Mouse (Mus musculus) hindbrain, postnatal 0 days (tissue): Measurements from ENCODE around the gene Dusp1. TPM values are rescaled to one million over a fixed set of nuclear protein-coding genes. Genes with fewer than 3 reads are reported as not detected.

Source experiments
- ATAC-seq: fragments of 200-750 bp; cut with Nextera tagmentation; 2 replicates; pipeline ENCODE4 v1.8.0; 2017; ENCODE audit warnings: mild to moderate bottlenecking, moderate TSS enrichment, moderate library complexity
- DNase-seq: peaks from one replicate; pipeline ENCODE4 v3.0.0-alpha.2; 2015; ENCODE audit warnings: low spot score
- H3K27ac ChIP-seq: fragments of 300-500 bp; sonication (generic); 2 replicates; pipeline ENCODE4 v1.5.1; 2014; ENCODE audit warnings: mild to moderate bottlenecking
- H3K27me3 ChIP-seq: fragments of 300-500 bp; sonication (generic); 2 replicates; pipeline ENCODE4 v1.6.1; 2014; ENCODE audit warnings: low read length, mixed read lengths; ENCODE audit not compliant: insufficient read depth
- H3K36me3 ChIP-seq: fragments of 300-500 bp; sonication (generic); 2 replicates; pipeline ENCODE4 v1.6.1; 2014; ENCODE audit warnings: low read length, mixed read lengths; ENCODE audit not compliant: insufficient read depth
- H3K4me1 ChIP-seq: fragments of 300-500 bp; sonication (generic); 2 replicates; pipeline ENCODE4 v1.6.1; 2014; ENCODE audit warnings: antibody characterized with exemption, low read length, mixed read lengths; ENCODE audit not compliant: insufficient read depth
- H3K4me2 ChIP-seq: fragments of 300-500 bp; sonication (generic); 2 replicates; pipeline ENCODE4 v1.6.1; 2014; ENCODE audit warnings: low read depth, mild to moderate bottlenecking, low read length, moderate library complexity, mixed read lengths
- H3K4me3 ChIP-seq: fragments of 300-500 bp; sonication (generic); 2 replicates; pipeline ENCODE4 v1.5.1; 2014; ENCODE audit warnings: low read length
- H3K9ac ChIP-seq: fragments of 300-500 bp; sonication (generic); replicated peaks from 2 replicates; pipeline ENCODE4 v1.6.1; 2014; ENCODE audit warnings: mild to moderate bottlenecking, low read length, moderate library complexity, mixed read lengths
- H3K9me3 ChIP-seq: fragments of 300-500 bp; sonication (generic); 2 replicates; pipeline ENCODE4 v1.6.1; 2016; ENCODE audit warnings: low read length, mixed read lengths
- CTCF ChIP-seq: IDR thresholded peaks from 2 replicates; pipeline ENCODE4 v1.5.1; 2016; ENCODE audit warnings: antibody characterized with exemption, control low read depth, low read depth
- WGBS: fragments of 180-500 bp; shearing (Covaris S2); extraction: QIAGEN DNeasy Blood & Tissue Kit; methylation state at CpG from one replicate; pipeline ENCODE4 v1.1.7; 2014; 5-methylcytosine and 5-hydroxymethylcytosine counted together
- polyA plus RNA-seq: library from polyadenylated mRNA; unstranded; fragments of >200 nt; fragmentation: Nextera tagmentation; extraction: Ambion mirVana; gene quantifications from 2 replicates; pipeline ENCODE4 v1.2.1, GENCODE M21; 2015
- total RNA-seq: library from RNA; depleted of rRNA; stranded (reverse); fragments of >200 nt; gene quantifications from 2 replicates; pipeline ENCODE4 v1.2.3, GENCODE M21; 2014

The Dusp1 gene
- total and polyA plus RNA-seq, 2 experiments from 2014 or later: 27.0 to 51.4 TPM

DNA sequence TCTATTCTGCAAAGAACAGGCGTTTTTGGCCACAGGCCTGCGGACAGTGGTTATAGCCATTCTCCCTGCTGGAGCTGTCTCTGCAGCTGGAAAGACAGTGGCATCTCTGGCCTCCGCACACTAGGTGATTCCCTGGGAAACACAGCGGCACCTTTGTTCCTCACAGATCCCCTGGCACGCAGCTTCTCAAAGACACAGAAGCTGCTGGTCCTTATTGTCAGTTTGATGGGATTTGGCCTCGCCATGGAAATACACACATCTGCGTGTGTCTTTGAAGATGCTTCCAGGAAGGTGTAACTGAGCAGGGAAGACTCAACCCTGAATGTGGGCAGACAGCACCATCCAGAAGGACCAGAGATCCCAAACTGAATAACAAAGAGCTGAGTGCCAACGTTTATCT lies 41.4 kb upstream of the Dusp1 start:
- no peak overlapping the region for H3K9ac ChIP-seq
- DNase-seq (no peak), ATAC-seq (no peak)
- peaks cover 12% of the 10 kb centered on the region for H3K4me1 ChIP-seq
- H3K36me3 ChIP-seq: 0 out of 2 replicates have a peak, but pooled peaks cover 2% of the 10 kb centered on the region
- peak overlapping the region; percentile 52 for H3K27ac ChIP-seq
- H3K4me3 ChIP-seq: no peak overlapping the region
- no peak overlapping the region for H3K4me2 ChIP-seq
- TF ChIP-seq CTCF: no peak
- H3K27me3 ChIP-seq: no peaks in the 10 kb centered on the region
- 62% methylated on average over 8 of the region's 8 CpGs for WGBS
- H3K9me3 ChIP-seq: no peaks in the 10 kb centered on the region

DNA sequence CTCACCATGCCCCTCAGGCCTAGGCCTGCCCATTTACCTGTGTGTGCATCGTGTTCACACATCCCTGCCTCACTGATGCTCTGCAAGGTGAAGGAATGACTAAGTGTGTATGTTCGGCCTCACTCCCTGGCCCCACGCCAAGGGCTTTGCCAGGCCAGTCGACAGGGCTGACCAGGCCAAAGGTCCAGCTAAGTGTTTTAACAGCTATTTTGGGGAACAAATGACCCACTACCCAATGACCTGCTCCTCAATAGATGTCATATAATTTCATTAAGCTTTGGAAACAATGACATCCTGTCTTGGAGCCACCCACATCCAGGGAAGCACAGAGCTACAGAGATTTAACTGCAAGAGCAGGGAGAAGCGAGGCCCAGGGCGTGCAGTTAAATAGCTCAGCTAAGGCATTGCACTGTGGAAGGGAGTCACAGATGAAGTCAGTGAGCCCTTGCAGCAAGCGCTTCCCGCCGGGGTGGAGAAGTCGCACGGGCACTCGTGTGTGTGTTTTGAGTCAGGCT lies 40.5 kb upstream of the Dusp1 start:
- Histone ChIP-seq H3K4me2 (no peak overlapping the region), H3K27ac (peak overlapping the region; percentile 52), H3K27me3 (no peaks in the 10 kb centered on the region), H3K36me3 (no peaks in the 10 kb centered on the region), H3K4me3 (no peak overlapping the region), H3K4me1 (peaks cover 12% of the 10 kb centered on the region), H3K9me3 (no peaks in the 10 kb centered on the region), H3K9ac (no peak overlapping the region)
- WGBS: 55% methylated on average over 12 of the region's 12 CpGs
- DNase-seq (peak; percentile 34), ATAC-seq (no peak)
- no peak for TF ChIP-seq CTCF

DNA sequence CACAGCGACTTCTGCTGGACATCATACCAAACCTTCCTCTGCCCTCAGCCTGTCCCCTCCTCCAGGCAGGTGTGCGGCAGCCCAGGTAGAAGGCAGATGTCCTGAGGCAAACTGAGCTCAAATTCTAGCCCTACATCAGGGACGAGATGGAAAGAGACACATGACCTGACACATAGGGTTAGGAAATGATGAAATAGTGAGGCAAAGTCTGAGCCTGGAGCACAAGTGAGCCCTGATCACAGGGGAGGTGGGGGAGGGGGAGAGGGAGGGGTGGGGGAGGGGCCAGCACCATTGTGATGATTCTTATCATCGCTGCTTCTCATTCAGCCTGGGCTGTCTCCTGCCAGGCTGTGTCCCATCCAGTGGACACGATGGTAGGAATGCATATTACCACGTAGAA lies 40.0 kb upstream of the Dusp1 start:
- Histone ChIP-seq H3K9me3 (no peaks in the 10 kb centered on the region), H3K9ac (no peak overlapping the region), H3K27me3 (no peaks in the 10 kb centered on the region), H3K4me1 (peaks cover 15% of the 10 kb centered on the region), H3K36me3 (no peaks in the 10 kb centered on the region), H3K4me2 (no peak overlapping the region), H3K27ac (peak overlapping the region; percentile 52), H3K4me3 (no peak overlapping the region)
- DNase-seq: no peak
- ATAC-seq: no peak
- TF ChIP-seq CTCF: no peak
- WGBS: 56% methylated on average over 6 of the region's 6 CpGs

DNA sequence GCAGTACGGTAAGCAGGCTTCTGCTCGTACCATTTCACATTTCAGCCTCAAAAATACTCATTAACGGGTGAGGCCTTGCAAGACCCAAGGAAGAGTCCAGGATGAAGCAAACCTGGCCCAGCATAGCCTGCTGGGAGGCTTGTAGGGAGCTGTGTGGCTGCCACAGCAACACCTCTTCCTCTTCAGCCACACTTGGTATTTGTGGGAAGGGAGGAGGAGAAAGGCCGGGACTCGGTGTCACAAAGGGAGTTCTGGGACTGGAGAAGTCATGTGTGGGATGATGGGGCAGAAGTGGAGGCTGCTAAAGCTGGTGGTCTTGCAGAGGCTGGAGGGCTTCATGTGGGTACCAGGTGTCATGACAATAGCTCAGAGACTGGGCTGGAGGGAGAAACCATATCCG lies 39.6 kb upstream of the Dusp1 start:
- Histone ChIP-seq H3K9ac (no peak overlapping the region), H3K27me3 (no peaks in the 10 kb centered on the region), H3K4me1 (peaks cover 19% of the 10 kb centered on the region), H3K4me3 (no peak overlapping the region), H3K4me2 (no peak overlapping the region), H3K36me3 (no peaks in the 10 kb centered on the region), H3K27ac (peak overlapping the region; percentile 41; the same call in 1 of the 2 replicates), H3K9me3 (no peaks in the 10 kb centered on the region)
- no peak for TF ChIP-seq CTCF
- 56% methylated on average over 6 of the region's 6 CpGs for WGBS
- ATAC-seq (no peak), DNase-seq (no peak)

DNA sequence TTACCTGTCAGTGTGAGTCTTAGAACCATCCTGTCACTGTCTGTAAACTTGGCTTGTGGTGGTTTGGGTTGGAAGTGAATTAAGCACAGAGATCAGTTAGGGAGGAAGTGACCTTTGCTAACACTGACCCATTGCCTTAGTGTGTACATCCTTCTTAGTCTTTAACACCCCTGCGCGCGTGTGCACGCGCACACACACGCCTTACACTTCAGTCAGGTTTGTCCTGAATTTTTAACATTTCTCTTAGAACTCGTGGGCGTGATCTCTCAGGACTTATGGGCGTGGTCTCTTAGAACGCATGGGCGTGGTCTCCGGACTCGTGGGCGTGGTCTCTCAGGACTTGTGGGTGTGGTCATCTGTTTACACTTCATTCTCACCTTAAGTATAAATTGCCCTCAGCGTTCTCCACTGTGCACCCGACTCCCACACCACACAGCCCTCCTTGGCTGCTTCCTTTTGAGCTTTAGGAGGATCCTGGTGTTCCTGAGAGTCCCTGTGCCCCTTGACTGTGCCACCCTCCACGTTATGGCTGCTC lies 39.1 kb upstream of the Dusp1 start:
- 74% methylated on average over 17 of the region's 17 CpGs for WGBS
- Histone ChIP-seq H3K9me3 (no peaks in the 10 kb centered on the region), H3K4me1 (peaks cover 24% of the 10 kb centered on the region), H3K4me2 (no peak overlapping the region), H3K27me3 (no peaks in the 10 kb centered on the region), H3K27ac (peak overlapping the region; percentile 41; the same call in 1 of the 2 replicates), H3K9ac (no peak overlapping the region), H3K4me3 (no peak overlapping the region), H3K36me3 (no peaks in the 10 kb centered on the region)
- no peak for ATAC-seq
- DNase-seq: no peak
- no peak for TF ChIP-seq CTCF

DNA sequence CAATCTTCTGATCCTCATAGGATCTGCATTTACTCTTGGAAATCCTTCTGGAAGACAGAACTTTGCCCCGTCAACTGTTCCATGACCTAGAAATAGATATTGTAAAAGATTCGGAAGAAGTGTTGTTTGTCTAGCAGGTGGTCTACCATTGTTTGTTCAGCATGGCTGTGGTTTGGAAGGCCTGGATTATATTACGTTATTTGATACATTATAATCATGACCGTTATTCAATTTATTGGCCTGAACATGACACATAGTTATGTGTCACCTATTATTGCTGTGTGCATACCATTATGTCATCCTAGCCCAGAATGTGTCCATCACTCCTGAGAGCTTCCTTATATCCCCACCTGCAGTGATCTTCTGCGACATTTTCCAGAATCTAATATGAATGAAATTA lies 36.9 kb upstream of the Dusp1 start:
- Histone ChIP-seq H3K36me3 (no peaks in the 10 kb centered on the region), H3K9me3 (no peaks in the 10 kb centered on the region), H3K27me3 (no peaks in the 10 kb centered on the region), H3K27ac (no peak overlapping the region), H3K4me2 (no peak overlapping the region), H3K4me1 (peaks cover 31% of the 10 kb centered on the region), H3K9ac (no peak overlapping the region), H3K4me3 (no peak overlapping the region)
- no peak for TF ChIP-seq CTCF
- 93% methylated on average over 5 of the region's 5 CpGs for WGBS
- ATAC-seq: no peak
- DNase-seq: no peak

DNA sequence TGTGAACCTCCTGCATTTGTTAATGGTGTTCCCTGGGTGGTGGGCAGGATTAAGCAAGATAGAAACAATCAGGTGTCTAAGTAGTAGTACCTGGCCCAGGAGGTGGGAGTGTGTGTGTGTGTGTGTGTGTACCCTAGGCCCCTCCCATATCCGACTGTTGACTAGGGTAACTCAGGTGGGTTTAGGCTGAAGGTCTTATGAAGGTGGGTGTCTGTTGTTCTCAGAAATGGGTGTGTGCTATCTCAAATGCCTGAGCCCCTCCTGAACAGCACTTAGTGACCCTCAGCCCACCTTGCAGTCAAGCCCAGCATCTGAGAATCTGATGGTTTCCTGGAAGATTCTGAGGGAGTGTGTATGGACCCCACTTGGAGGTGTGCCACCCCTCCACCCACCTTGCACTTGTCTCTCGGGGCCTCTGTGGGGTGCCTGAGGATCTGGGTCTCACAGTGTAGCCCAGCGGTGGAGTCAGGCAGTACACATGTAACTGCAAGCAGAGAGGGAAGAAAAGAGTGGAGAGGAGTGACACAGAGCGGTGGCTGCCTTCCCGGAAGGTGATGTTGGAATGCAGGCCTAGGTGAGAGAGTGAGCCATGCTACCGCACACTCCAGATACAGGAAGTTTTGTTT lies 35.0 kb upstream of the Dusp1 start:
- 79% methylated on average over 6 of the region's 6 CpGs for WGBS
- Histone ChIP-seq H3K27ac (peak overlapping the region; percentile 67), H3K4me2 (no peak overlapping the region), H3K9me3 (no peaks in the 10 kb centered on the region), H3K4me3 (no peak overlapping the region), H3K36me3 (no peaks in the 10 kb centered on the region), H3K27me3 (no peaks in the 10 kb centered on the region), H3K9ac (no peak overlapping the region), H3K4me1 (peaks cover 28% of the 10 kb centered on the region)
- peak; percentile 26; the same call in 1 of the 2 replicates for TF ChIP-seq CTCF
- peak; percentile 52; the same call in 1 of the 2 replicates for ATAC-seq
- no peak for DNase-seq
